Mouse (Mus musculus) T-helper 2 cell (primary cell): ENCODE results near the gene Crip2.

Experiments
- in situ Hi-C: fragments of 300-600 bp; cut with MboI, MseI; formaldehyde crosslinking; loops from one replicate; pipeline ENCODE4 v1.15.1; 2025; ENCODE audit warnings: high pct_unique_total_duplicates

Crip2 gene

DNA sequence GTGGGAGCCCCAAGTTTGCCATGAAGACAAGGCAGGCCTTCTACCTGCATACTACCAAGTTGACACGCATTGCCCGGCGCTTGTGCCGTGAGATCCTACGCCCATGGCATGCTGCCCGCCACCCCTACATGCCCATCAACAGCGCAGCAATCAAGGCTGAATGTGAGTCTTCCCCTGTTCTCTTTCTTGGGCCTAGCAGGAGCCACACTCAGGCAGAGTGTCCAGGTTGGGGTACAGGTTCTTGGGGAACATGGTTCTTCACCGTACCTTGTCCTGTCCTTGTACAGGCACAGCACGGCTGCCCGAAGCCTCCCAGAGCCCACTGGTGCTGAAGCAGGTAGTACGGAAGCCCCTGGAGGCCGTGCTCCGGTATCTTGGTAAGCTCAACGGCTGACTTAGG, 8.4 kb upstream of the Crip2 start:
- in situ Hi-C loops = no loop called here

DNA sequence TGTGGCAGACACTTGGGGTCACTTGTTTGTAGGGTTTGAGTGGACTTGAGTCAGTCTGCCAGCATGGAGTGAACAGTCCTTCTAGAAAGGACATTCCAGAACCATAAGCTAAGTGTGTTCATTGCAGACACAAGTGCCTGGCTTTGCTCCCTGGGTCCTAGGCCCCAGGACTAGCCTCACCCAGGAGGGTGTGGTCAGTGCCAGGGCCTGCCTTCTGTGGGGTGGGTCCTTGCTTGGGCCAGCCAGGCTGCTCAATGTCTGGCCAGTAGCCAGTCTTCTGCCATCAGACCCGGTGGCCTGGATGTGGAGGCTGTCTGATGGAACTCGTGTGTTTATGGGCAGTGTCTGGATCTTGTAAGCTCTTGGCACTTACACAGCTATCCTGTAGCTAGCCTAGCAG, 7.5 kb upstream of the Crip2 start:
- in situ Hi-C loops = no loop called here

DNA sequence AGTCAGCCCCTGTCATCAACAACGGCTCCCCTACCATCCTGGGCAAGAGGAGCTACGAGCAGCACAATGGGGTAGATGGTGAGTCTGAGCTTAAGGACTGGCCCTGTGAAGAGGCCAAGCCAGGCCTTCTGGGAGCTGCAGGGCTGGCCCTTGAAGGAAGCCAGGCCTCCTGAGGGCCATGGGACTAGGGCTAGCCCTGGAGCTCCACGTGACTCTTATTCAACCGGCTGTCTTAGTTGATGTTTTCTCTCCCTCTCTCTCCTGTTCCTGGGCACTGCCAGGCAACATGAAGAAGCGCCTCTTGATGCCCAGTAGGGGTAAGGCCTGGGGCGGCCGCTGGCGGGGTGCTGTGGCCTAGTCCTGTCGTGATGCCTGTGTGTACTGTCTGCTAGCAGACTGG, 6.8 kb upstream of the Crip2 start:
- in situ Hi-C loops = no loop called here

DNA sequence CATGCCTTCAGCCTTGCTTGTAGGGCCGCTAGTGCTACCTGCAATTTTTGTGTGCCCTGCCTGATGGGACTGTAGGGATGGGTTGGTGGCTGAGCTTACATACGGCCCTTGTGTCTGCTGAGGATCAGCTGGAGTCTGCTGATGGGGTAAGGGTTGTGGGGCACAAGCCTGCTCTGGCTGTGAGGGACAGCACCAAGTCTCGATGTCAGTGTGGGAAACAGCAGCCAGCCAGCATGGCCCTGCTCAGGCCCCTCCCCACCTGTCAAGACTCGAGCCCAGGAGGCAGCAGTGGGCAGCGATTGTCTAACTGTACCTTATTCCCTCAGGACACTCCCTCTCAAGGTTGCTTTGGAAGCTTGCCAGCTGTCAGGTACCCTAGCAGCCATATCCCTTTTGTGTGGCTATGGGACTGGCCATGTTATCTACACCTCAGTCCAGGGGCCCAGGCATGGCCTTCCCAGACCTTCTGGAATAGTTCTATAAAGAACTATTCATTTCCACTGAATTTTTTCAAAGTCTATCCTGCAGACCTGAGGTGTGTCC, 6.1 kb upstream of the Crip2 start:
- in situ Hi-C loops = no loop called here

DNA sequence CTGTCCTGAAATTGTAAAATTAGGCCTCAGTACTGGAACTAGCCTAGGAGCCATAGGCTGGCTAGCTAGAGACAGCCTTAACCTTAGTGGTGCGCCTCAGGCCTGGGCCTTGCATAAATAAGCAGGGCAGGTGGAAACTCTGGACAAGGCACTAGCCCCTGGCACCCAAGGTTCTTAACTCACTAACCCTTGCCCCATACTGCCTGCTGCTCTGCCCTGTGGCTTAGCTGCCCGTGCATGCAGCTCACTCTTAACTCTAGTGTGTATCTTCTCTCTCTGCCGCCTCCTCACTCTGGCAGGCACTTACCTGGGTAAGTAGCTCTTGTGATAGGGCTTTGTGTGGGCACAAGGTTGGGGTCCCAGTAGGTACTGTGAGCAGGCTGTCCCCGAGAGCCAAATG, 5.5 kb upstream of the Crip2 start:
- in situ Hi-C loops = no loop called here

DNA sequence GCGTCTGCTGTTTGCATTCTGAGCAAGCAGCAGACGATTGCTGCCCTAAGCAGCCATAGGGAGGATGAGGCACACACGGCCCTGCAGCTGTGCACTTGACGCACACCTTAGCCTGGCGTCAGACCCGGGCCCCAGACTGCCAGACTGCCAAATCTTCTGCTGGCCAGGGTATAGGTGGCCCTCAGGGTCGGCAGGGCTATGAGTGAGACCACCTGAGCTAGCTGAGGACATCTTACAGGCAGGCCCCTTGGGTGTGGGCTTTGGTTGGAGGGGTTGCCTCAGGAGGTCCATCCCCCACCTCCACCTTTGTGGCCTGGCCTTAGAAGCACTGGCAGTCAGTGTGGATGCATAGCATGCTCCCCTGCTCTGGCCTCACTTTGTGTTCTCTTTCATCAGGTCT, 4.6 kb upstream of the Crip2 start:
- in situ Hi-C loops = no loop called here

DNA sequence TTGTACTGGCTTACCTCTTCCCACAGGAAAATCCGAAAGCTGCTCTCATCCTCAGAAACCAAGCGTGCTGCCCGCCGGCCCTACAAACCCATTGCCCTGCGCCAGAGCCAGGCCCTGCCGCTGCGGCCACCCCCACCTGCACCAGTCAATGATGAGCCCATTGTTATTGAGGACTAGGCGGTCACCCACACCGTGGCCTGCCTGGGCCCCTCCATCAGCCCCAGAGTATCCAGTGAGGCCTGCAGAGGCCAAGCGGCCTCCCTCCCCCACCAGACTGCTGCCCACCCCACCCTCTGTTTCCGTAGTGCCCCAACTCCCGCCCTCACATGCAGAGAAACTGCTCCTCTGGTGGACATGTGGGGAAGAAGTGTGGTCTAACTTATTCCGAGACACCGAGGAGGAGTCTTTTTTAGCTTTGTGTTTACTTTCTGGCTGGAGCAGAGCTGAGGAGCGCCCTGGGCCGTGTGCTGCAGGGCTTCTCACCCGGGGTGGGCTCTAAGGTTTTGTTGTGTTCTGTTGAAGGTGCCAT, 3.5 kb upstream of the Crip2 start:
- in situ Hi-C loops = no loop called here

DNA sequence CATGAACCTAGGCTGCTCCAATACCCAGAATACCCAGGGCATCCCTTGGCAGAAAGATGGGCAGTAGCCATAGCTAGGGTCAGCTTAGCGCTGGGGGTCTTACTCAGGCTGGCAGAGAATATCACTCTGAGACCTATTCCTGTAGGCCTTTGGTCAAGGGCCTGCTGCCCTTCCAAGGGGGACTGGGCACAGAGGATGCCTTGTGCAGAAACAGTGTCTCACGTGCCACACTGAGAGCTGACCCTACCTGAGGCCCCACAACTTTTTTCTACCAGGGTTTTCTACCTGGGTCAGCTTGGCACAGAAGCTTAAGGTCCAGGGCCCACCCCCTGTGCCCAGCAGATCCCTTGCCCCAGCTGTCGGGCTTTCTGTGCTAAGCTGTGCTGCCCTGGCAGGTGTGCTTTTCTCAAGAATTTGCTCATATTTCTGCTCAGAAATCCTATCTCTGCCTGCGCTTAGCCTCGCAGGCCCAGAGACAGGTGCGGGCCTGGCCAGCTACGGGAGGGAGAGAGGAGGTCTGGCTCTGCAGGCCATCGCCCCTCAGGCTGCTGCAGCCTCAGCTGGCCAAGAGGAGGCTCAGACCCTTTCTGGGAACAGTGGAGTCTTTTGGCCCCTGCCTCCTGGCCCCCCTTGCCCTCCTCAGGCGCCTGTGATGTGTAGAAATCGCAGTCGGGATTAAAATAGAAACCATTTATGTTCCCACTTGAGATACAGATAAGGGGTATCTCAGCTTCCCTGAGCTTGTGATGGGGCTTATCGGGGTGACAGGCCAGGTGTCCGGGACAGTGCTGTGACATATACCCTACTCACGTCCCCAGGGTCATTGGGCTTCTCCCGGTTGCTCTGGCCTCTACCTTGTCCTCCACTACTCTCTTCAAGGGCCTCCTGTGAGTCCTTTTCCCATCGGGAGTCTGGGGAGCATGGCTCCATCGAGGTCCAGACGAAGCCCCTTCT, 2.5 kb upstream of the Crip2 start:
- in situ Hi-C loops = no loop called here

DNA sequence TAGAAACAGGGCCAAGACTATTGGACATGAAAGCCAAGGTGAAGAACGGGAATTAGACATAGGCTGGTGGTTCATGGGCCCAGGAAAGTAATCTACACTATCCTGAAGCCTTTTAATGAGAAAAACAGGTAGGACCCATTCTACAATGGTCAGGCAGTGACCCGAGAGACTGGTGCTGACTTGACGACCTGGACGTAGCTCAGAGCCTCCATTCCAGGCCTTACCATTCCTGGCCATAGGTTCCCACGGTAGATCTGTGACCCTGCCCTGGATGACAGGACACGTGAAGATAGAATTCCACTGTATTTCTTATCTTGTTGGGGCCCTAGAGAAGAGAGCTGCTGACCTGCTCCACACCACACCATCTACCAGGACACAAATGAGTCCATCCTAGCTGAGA, 1.7 kb upstream of the Crip2 start:
- in situ Hi-C loops = no loop called here

DNA sequence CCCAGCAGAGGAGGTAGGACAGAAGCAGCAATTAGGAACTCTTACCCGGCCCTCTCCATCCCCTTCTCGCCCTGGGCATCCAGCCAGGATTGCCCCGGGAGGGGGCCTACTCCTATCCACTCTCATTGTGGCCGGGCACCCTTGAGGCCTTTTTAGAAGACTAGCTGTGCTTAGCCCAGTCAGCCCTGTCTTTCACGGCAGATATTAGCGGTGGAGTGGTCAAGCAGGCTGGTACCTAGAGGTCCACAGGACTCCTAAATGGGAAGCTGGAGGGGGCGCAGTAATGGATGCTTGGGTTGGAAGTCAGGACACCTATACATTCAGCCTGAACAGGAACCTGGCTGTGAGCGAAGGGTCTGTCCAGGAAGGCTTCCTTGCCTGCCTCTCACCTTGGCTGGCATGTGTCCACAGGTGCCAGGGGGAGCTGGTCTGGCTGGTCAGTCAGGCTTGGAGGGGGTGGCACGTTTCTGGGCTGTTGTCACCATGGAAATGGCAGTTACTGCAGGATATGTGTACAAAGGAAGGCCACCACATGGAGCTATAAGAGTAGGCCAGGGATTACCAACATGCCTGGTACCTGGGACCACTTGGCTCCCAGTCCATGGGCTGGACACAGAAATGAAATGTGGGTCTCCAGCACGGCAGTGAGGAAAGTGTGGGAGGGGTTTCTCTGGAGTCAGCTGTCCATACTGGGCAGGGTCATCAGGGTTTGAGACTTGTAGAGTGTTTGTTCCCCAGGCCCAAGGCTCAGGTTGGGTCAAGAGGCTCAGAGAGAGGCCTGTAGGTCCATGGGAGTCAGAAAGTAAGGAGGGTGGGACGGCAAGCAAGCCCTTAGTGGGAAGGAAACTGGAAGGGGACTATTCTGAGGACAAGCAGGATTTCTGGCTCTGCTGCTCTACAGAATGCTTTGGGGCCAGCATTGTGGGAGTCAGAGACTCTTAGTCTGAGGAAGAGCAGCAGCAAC, 853 bp upstream of the Crip2 start:
- in situ Hi-C loops = no loop called here

DNA sequence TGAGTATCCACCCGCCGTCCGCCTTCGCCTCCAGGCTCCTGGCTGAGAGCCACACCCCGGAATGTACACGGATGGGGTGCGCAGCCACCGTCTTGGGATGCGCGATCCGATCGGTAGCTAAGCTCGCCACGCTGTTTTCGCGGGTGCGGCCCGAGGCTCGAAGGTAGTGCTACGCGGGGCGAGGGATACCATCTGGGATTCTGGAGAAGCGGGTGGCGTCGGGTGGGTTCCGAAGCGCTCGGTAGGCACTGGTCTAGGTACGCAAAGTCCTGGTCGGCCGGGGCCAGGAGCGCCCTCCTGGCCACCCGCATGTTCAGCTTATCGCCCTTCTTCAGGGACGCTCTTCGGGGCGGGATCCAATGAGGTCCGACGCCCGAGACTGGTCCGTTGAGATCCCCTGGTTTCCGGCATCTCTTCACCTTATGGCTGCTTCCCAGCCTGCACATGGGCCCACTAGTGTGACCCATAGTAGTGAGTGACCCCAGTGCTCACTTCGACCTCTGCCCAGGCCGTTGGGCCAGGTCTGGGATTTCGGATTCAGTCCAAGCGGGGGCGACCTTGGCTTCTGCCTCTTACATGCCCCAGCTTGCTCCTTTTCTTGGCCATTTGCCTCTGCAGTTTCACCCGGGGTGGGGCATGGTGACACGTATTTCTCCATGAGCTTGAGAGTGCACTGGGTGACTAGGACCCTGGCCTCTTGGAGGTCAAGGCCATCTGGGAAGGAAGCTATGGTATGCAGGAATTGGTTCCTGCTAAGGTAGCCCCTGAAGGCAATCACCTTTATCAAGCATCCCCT, 778 bp downstream of the Crip2 start:
- in situ Hi-C loops = no loop called here

DNA sequence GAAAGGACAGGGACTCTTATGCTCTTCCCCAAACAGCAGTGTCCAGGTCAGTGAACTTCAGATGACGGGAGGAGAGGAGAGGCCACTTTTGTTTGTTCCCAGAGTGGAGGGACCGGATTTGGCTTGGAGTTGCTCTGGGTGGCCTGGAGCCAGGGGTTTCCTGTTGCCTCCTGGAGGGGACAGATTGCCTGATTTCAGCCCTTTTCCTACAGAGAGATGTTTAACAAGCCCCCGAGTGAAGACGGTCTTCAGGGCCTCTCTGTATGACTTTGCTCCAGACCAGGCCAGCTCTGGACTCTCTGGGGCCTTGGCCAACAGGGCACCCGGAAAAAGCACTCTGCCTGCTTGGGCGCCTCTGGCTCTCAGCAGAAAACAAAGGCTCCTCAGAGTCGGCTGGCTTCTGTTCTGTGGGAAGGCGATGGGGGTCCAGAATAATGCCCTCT, 1.5 kb downstream of the Crip2 start:
- in situ Hi-C loops = no loop called here

DNA sequence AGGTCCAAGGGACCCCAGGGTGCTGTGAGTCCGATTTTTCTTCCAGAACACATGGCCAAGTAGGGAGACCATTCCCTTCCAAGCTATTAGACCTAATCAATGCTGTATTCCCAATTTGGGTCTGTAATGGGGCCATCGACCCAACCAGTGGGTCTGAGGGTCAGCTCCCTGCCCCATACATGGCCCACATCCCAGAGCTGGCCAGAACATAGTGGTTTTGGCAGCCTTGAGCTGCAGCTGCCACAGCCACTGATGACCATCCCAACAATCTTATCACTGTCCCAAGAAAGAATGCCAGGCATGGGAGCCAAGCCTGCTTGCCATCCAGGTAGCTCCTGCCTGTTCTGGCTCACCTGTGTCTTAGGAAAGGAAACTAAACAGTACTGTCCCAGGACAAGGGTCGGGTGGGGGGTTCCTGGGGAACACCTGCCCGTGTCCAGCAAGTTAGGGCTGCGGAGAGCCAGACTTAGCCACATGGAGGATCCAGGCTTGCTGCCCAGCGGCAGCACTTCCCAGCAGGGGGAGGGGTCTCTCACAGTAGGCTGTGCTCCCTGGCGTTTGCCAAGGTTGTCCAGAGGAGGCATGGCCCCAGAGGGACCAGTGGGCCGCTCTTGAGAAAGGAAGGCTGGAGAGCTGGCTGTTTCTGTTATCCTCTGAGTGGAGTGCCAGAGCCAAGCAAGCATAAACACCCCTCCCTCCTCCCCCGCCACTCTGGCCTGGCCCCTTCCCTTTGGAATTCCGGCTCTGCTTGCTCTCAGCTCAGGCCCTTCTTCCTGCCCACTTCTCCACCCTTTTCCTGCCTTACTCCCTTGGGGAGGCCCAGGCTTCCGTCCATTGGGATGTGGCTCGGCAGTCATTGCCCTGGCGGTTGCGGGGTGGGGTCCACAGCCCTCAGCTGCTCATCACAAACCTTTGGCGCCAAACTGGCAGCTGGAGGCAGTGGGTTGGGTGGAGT, 2.3 kb downstream of the Crip2 start:
- in situ Hi-C loops = no loop called here

DNA sequence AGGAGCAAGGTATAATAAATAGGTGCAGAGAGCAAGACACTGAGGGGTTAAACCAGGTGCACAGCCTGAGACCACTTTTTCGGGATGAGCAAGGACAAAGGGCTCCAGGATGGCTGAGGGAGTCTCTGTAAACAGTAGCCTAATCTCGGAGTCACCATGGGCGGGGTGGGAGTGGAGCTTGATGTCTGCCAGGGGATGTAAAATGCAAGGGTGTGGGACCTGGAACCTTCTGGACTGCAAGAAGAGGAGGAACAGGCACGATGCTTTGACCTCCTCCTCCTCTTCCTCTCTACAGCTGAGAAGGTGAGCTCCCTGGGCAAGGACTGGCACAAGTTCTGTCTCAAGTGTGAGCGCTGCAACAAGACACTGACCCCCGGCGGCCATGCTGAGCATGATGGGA, 3.1 kb downstream of the Crip2 start:
- in situ Hi-C loops = no loop called here

DNA sequence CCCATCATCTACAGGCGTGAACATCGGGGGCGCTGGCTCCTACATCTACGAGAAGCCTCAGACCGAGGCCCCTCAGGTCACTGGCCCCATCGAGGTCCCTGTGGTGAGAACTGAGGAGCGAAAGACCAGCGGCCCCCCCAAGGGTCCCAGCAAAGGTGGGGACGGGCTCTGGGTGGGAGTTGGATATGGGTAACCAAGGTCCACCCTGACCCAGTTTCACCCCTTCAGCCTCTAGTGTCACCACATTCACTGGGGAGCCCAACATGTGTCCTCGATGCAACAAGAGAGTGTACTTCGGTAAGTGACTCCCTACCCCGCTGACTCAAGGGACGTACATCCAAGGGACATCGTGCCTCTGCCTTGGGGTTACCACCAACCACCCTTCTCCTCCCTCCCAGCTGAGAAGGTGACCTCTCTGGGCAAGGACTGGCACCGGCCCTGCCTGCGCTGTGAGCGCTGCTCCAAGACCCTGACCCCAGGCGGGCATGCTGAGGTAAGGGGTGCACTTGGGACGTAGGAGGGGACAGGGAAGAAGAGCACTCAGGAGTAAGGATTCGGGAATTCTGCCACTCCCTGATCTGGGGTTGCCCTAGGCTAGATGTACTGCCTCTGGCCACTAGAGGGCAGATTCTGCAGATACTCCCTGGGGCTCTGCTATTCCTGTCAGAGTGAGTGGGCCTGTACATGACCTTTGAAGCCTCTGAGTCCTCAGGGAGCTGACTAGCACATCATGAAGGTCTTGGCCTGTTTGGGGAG, 4.1 kb downstream of the Crip2 start:
- in situ Hi-C loops = no loop called here

DNA sequence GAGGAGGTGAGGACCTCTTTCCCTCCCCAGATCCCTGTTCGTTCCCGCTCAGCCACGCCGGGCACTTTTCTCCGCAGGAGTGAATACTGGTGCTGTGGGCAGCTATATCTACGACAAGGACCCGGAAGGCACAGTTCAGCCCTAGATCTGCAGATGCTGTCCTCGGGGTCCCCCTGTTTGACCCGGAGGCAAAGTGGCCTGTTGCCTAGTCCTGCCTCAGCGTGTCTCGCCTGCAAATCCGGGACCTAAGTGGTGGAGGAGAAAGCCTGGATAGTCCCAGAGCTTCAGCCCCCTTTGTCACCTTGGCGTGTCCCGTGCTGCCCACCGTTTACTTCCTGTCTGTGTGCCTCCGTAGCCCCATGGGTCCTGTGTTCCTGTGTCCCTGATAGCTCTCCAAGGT, 4.8 kb downstream of the Crip2 start:
- in situ Hi-C loops = loop anchor here (5.0 kb wide), 2 partner anchors 42 to 273 kb away; partner anchors contain the start of gene Tmem121

DNA sequence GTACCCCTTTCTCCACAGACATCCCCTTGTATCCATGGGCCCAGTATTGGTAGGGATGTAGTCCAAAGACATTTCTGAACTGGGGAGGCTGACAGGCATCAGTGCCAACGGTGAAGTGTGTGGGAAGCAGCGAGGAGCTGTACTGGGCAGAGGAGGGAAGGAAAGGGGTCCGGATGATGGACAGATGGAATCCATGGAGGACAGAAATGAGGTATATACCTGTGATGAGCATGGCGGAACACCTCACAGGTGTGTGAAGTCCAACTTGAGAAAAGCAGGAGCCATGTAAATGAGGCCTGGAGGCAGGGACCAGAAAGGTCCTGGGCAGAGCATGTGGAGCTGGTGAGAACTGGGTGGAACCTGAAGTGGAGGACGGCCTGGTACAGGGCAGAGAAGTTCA, 5.6 kb downstream of the Crip2 start:
- in situ Hi-C loops = loop anchor here (5.0 kb wide), 2 partner anchors 42 to 273 kb away; partner anchors contain the start of gene Tmem121

DNA sequence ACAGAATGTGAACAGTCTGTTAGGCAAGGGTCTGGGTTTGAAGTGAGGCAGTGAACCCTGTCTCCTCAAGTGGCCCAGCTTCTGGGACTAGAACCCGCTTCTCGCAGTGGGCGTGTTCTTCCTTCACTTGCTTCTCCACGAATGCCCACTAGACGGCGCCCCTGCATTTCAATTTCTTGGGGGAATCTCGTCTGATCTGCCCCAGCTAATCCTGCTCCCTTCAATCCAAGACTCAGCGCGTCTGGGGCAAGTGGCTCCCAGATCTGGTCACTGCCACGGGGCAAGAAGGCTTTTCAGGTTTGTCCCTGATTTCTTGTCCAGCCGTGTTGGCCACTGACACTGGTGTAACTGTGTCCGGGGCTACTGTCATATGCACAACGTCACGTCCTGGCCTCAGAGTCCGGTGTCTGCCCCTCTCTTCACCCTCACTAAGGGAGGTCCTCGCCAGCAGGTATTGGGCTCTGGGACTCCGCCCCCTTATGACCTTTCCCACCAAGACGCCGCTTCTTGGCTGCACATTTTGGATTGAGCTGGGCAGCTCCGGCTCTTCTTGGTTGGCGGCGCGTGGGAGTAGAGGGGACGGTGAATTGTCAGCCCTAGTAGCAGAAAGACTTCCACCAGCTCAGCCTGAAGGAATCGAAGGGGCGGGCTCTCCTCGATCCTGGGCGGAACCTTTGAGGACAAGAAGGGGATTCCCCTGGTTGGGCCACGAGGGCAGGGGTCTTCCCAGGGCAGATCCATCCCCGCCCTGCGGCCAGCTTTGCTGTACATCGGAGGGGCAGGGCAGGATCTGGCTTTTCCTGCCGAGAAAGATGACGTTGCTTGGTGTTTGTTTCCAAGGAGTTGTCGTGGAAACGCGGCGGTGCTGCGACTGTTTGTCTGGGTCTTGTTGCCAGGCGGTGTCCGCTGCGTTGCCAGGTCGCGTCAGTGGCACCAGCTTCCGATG, 6.3 kb downstream of the Crip2 start, which contains the start of gene Crip1:
TSS of gene Crip1 (plus strand) at position 205 of the 946 bp plus-strand sequence.
- in situ Hi-C loops = loop anchor here (5.0 kb wide), 2 partner anchors 41 to 274 kb away; partner anchors contain the start of gene Tmem121
